28 mouse cellular contexts compared by ENCODE assay signal in genomic region chr3:52719181-52719580, GRCm38 (mm10).
DNase-seq lines count a peak whose midpoint lies in the region; ATAC-seq lines count a peak whose summit lies in the region.
"Had no signal": no experiment of that assay in that cellular context is flagged by ENCODE, and none has a peak within 500 bp of the region (broad histone marks: within the 10 kb centered on the region; RNA-seq: fewer than 3 reads in every experiment).

No protein-coding gene starts in this region.

- H3K27me3 ChIP-seq in kidney, embryonic 15.5 days = no peaks in the 10 kb centered on the region
- no peaks in the 10 kb centered on the region for H3K27me3 ChIP-seq in kidney, embryonic 16.5 days (ENCODE audit: insufficient read depth, low read length)
- no peaks in the 10 kb centered on the region for H3K27me3 ChIP-seq in midbrain, embryonic 13.5 days
- H3K27me3 ChIP-seq: embryonic facial prominence, embryonic 12.5 days; embryonic facial prominence, embryonic 15.5 days; heart, embryonic 15.5 days had no signal

- no peak overlapping the region for H3K9ac ChIP-seq in kidney, embryonic 15.5 days
- H3K9ac ChIP-seq in kidney, embryonic 16.5 days (replicated peaks; ENCODE audit: low read length) = no peak overlapping the region
- no peak overlapping the region for H3K9ac ChIP-seq in midbrain, embryonic 13.5 days (replicated peaks)
- H3K9ac ChIP-seq: embryonic facial prominence, embryonic 12.5 days; embryonic facial prominence, embryonic 15.5 days; forebrain, postnatal 0 days; heart, embryonic 15.5 days; hindbrain, embryonic 14.5 days had no signal

- no peaks in the 10 kb centered on the region for H3K4me1 ChIP-seq in kidney, embryonic 15.5 days
- H3K4me1 ChIP-seq in kidney, embryonic 16.5 days (ENCODE audit: insufficient read depth, low read length) = no peaks in the 10 kb centered on the region
- H3K4me1 ChIP-seq in midbrain, embryonic 13.5 days (replicated peaks) = no peaks in the 10 kb centered on the region
- H3K4me1 ChIP-seq: embryonic facial prominence, embryonic 12.5 days; embryonic facial prominence, embryonic 15.5 days; heart, embryonic 15.5 days had no signal

- peak; percentile 50 for DNase-seq in kidney, adult 11 months
- peak; percentile 57 for DNase-seq in kidney, adult 9 months
- DNase-seq in kidney, postnatal 25 days = peak; percentile 53 to 68
- DNase-seq in gastrocnemius, postnatal 4 days (ENCODE audit: low spot score in 2 of 2) = no peak
- DNase-seq in layer of hippocampus, adult 8-10 months (ENCODE audit: low spot score in 2 of 2) = no peak
- DNase-seq: adrenal gland, adult 8-10 months; adrenal gland, postnatal 25 days; cerebellum, adult 18-20 months; cerebellum, adult 9-10 months; cerebellum, postnatal 25 days; forebrain, postnatal 0 days; gastrocnemius, adult 2 months; gastrocnemius, postnatal 14 days; heart, adult 2 months; heart, postnatal 10 days; heart, postnatal 36 days had no signal

- no peak overlapping the region for H3K27ac ChIP-seq in kidney, embryonic 15.5 days
- H3K27ac ChIP-seq in kidney, embryonic 16.5 days (ENCODE audit: low read length) = no peak overlapping the region
- H3K27ac ChIP-seq in midbrain, embryonic 13.5 days = no peak overlapping the region
- H3K27ac ChIP-seq: embryonic facial prominence, embryonic 12.5 days; embryonic facial prominence, embryonic 15.5 days; gastrocnemius, adult 2 months; heart, adult 2 months; heart, embryonic 15.5 days; hindbrain, embryonic 14.5 days; hindbrain, postnatal 0 days had no signal

- no peak for ATAC-seq in kidney, embryonic 15.5 days (replicated peaks; ENCODE audit: low FRiP score)
- peak; percentile 51; the same call in 1 of the 2 replicates for ATAC-seq in kidney, embryonic 16.5 days (ENCODE audit: low FRiP score, low TSS enrichment)
- ATAC-seq in midbrain, embryonic 13.5 days = no peak
- ATAC-seq: activated CD4-positive, CD25-positive, alpha-beta regulatory T cell, adult 4 months; CD4-positive, CD25-positive, alpha-beta regulatory T cell, adult 4 months; forebrain, embryonic 14.5 days; forebrain, postnatal 0 days; hindbrain, postnatal 0 days had no signal

- 73% methylated on average over 3 of the region's 3 CpGs for WGBS in kidney, embryonic 15.5 days
- 69% methylated on average over 3 of the region's 3 CpGs for WGBS in kidney, embryonic 16.5 days
- WGBS in midbrain, embryonic 13.5 days = 87% methylated on average over 3 of the region's 3 CpGs

- H3K4me2 ChIP-seq in kidney, embryonic 15.5 days = no peak overlapping the region
- H3K4me2 ChIP-seq in kidney, embryonic 16.5 days (replicated peaks; ENCODE audit: low read depth, low read length) = no peak overlapping the region
- H3K4me2 ChIP-seq in midbrain, embryonic 13.5 days (replicated peaks) = no peak overlapping the region
- H3K4me2 ChIP-seq: embryonic facial prominence, embryonic 12.5 days; embryonic facial prominence, embryonic 15.5 days; heart, embryonic 11.5 days; heart, embryonic 15.5 days; hindbrain, embryonic 14.5 days had no signal

- H3K9me3 ChIP-seq in kidney, embryonic 15.5 days (replicated peaks) = no peaks in the 10 kb centered on the region
- H3K9me3 ChIP-seq in kidney, embryonic 16.5 days (ENCODE audit: low read length) = no peaks in the 10 kb centered on the region
- H3K9me3 ChIP-seq in midbrain, embryonic 13.5 days = no peaks in the 10 kb centered on the region
- H3K9me3 ChIP-seq: embryonic facial prominence, embryonic 12.5 days; embryonic facial prominence, embryonic 15.5 days; heart, embryonic 15.5 days had no signal

- no peak overlapping the region for H3K4me3 ChIP-seq in kidney, embryonic 15.5 days (replicated peaks)
- no peak overlapping the region for H3K4me3 ChIP-seq in kidney, embryonic 16.5 days (ENCODE audit: low read length)
- no peak overlapping the region for H3K4me3 ChIP-seq in midbrain, embryonic 13.5 days (replicated peaks)
- H3K4me3 ChIP-seq: embryonic facial prominence, embryonic 12.5 days; embryonic facial prominence, embryonic 15.5 days; gastrocnemius, adult 2 months; heart, adult 2 months; heart, embryonic 15.5 days had no signal

- H3K36me3 ChIP-seq in kidney, embryonic 15.5 days = no peaks in the 10 kb centered on the region
- no peaks in the 10 kb centered on the region for H3K36me3 ChIP-seq in kidney, embryonic 16.5 days (ENCODE audit: insufficient read depth, low read length)
- no peaks in the 10 kb centered on the region for H3K36me3 ChIP-seq in midbrain, embryonic 13.5 days
- H3K36me3 ChIP-seq: embryonic facial prominence, embryonic 12.5 days; embryonic facial prominence, embryonic 15.5 days; heart, embryonic 15.5 days had no signal

Comparison
In these comparisons a context has a peak if more than half of its experiments do, and no peak if none do; other contexts are left out.
1. DNase-seq: peak in kidney, adult 11 months (single experiment), kidney, adult 9 months (single experiment) and kidney, postnatal 25 days (2 of 2); none in gastrocnemius, postnatal 4 days (0 of 2) and layer of hippocampus, adult 8-10 months (0 of 2).